Mouse (Mus musculus) lung, postnatal 25 days (tissue): ENCODE measurements around the gene Olfr1359.
"Not testable (repeated sequence)": the region's sequence is repeated elsewhere in the genome, so short reads cannot be mapped to it uniquely, and the experiment has no call there.

ENCODE experiments used
- DNase-seq: peaks from one replicate; pipeline ENCODE4 v3.0.0; 2022; ENCODE audit warnings: low spot score

Olfr1359 gene

GRCm38 (mm10) chr13:21722993-21723836 lies 25.3 kb downstream of the Olfr1359 start:
- no peak for DNase-seq

- no peak for DNase-seq
Measured at GRCm38 (mm10) chr13:21727948-21728572, 30.1 kb downstream of the Olfr1359 start.

DNA sequence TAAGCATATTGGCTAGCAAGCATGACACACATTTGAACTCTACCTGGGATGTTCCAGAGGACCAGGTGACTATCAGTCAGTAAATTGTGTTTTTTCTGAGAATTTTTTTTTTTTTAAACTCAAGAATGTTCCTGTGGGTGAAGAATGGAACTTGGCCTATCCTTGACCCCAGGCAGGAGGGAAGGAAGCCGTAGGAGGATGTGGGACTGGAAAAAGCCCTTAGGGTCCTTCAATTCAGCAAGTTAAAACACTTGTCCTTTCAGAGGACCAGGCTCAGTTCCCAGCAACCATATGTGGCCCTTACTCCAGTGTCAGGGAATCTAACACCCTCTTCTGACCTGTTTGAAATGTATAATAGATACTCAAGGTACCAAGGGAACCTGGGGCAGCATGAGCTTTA lies 31.6 kb downstream of the Olfr1359 start:
- no peak for DNase-seq

GRCm38 (mm10) chr13:21733466-21733865 lies 35.6 kb downstream of the Olfr1359 start:
- DNase-seq, result no peak

DNA sequence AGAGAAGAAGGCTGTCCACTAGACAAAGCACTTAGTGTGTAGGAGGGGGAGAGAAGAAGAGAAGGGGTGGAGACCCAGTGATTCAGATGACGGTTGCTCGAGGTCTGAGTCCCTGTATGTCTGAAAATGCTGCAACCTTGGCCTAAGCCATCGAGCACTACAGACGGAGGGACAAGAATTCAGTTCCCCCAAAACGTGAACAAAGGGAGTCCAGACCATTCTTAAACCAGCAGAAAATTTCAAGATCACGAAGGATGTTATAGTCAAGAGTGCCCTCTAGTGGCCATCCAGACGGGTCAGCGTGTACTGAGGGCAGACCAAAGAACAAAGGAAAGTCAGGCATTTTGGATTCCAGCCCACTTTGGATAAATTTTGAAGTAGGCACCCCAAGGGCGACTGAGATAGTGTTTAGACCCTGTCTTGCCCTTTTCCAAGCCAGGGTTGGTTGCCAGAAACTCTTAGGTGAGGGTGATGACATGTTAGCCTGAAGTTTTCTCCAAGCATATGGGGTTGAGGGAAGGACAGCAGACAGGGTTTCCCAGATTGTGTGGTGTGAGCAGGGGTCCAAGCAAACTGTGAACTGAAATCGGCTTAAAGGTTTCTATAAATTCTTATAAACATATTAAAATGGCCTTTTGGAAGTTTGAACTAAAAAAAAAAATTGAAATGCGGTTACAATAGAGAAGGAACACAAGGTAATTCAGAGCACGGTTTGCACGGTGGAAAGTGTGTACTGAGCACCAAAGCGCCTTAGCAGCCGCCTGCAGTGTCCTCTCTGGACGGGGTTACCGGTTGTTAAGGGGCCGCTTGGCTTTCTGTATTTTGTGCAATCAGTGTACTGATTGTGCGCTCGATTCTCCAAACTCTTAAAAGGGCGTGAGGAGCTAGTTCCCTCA lies 36.3 kb downstream of the Olfr1359 start:
- peak; percentile 89 for DNase-seq

DNA sequence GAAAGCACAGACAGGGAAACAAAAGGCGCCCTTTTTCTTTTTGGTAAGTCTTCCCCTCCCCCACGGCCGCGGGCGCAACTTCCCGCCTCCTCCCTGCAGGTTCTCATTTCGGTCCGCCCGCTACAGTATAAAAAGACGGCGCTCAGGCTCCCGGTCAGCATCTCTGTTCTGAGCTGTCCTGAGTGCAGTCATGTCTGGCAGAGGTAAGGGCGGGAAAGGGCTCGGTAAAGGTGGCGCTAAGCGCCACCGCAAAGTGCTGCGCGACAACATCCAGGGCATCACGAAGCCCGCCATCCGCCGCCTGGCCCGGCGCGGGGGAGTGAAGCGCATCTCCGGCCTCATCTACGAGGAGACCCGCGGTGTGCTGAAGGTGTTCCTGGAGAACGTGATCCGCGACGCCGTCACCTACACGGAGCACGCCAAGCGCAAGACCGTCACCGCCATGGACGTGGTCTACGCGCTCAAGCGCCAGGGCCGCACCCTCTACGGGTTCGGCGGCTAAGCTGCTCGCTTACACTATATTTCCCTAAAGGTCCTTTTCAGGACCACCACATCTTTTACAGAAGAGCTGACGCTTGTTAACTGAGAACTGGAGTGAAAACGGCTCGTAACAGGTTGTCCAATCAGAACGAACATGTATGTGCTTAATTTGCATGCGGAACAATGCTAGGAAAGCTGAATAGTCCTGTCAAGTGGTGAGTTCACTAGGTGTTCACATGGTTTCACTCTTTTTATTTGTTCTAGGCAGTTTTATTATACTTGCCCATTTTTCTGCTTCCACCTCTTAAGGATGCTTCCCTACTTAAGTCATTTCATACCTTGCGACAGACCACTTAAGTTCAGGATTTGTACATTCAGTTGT lies 37.2 kb downstream of the Olfr1359 start, which contains the start of gene Hist1h4j:
Gene Hist1h4j, plus strand, starts transcription at position 159 of the 862 bp plus-strand sequence.
- peak; percentile 66 for DNase-seq

- no peak for DNase-seq
Measured at GRCm38 (mm10) chr13:21745006-21745405, 47.1 kb downstream of the Olfr1359 start.

DNA sequence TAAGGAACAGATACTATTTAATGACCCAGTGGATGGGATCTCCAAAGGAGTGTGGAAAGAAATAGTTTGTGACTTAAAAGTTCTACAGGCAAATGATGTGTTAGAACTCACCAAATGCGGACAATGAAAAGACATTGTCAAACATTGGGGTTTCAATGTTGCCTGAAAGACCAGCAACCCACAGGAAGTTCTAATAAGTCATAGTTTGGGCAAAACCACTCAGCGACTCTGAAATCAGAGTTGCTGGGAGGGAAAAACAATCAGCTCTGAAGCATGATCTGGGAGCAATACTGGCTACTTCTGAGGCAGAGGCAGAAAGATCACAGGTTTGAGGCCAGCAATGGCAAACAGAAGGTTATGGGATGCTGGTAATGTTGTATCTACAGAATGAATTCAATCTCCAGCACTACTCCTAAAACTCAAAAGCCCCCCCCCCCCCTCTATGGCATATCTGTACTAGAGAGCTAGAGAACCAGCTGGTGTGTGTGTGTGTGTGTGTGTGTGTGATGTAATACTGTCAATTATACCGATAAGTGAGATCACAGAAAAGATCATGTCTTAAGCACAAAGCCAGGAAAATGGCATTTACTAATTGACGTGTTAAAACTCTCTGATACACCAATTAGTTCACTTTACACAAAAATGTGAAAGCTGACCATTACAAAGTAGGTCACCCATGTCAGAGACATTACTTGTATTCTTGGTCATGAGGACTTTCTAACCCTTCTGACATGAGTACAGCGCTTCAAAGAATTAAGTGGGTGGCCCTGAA lies 51.7 kb downstream of the Olfr1359 start:
- DNase-seq, result no peak

GRCm38 (mm10) chr13:21750159-21751017 lies 52.5 kb downstream of the Olfr1359 start, which contains the start of gene Hist1h4k:
Gene Hist1h4k, minus strand, starts transcription at chr13:21750505.
- DNase-seq, result peak; percentile 89

- no peak for DNase-seq
Measured at GRCm38 (mm10) chr13:21751417-21751816, 53.5 kb downstream of the Olfr1359 start.

GRCm38 (mm10) chr13:21751827-21752226 lies 53.9 kb downstream of the Olfr1359 start:
- DNase-seq, result no peak

GRCm38 (mm10) chr13:21752356-21752755 lies 54.4 kb downstream of the Olfr1359 start:
- no peak for DNase-seq

DNA sequence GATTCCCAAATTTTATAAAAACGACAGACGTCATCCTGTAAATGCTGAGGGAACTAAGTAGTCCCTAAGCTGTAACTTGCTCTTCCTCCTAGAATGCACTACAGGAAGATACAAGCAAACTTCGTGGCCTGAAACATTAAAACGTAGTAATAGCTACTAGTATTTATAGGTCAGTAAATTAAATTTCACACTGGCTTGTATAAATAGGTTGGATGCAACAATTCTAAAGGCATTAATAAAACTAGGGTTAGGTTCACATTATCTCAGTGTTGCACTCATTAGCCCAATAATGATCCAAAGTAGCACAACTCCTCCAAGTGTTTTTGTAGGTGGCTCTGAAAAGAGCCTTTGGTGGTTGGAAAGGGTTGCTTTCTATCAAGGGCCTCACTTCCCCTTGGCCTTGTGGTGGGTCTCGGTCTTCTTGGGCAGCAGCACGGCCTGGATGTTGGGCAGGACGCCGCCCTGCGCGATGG lies 55.2 kb downstream of the Olfr1359 start:
- no peak for DNase-seq

GRCm38 (mm10) chr13:21753524-21754285 lies 55.8 kb downstream of the Olfr1359 start, which contains the start of the genes Hist1h2ak and Hist1h2bn:
Gene Hist1h2ak, minus strand, starts transcription at chr13:21753827.
Gene Hist1h2bn, plus strand, starts transcription at chr13:21754123.
- peak; percentile 91 for DNase-seq

GRCm38 (mm10) chr13:21754294-21755001 lies 56.5 kb downstream of the Olfr1359 start:
- DNase-seq, result not testable (repeated sequence)

GRCm38 (mm10) chr13:21755707-21756106 lies 57.8 kb downstream of the Olfr1359 start:
- DNase-seq, result no peak
